Mouse (Mus musculus): ENCODE data around the gene Becn1.

Gene Becn1

DNA sequence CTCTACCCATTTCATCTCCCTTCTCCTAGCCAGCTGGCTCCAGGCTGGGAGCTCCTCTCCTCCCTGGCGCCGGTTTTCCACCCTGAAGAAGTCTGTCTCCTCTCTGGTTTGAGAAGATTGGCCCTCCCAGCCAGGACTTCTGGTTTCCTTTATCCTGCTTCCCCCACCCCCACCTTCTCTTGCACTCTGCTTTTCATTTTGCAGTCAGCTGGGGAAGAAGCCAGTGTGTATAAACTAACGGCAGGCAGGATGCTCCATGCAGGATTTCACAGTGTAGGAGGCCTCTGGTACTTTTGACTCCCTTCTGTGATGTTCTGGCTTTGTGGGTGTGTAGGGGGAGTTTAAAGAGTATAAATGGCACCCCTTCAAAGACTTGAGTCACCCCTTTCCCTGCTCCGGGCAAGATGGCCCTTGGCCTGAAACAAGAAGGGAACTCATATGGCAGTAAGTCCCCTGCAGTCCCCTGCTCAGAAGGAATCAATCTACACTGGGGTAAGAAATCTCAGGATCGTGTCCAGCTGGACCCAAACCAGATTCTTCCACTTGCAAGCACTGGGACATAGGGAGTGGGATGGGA, 63.9 kb downstream of the Becn1 start:
- DNase-seq (ENCODE audit: low read depth, low spot score): no peak

DNA sequence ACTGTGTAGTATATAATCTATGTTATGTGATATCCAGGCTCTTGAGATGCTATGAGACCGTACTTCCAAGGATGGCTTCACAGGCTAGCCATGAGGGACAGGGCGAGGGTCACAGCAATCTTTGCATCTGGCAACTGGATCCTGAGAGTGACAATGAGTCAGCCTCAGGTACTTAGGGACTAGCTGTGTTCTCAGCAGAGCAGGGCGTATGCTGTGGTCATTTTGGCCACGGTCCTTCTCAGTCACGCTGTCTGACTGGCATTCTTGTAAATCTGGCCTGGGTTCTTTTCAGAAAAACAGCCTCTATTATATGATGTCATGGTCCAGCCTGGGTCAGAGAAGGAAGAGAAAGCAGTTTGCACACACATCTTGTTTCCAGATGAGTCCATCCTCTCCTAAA, 65.3 kb downstream of the Becn1 start:
- no peak for DNase-seq (ENCODE audit: low read depth, low spot score)
